Mouse (Mus musculus) midbrain, embryonic 11.5 days (tissue): Measurements from ENCODE around the gene Grip1. TPM values are rescaled to one million over a fixed set of nuclear protein-coding genes. Genes with fewer than 3 reads are reported as not detected.

Experiments used
- ATAC-seq: fragments of 200-750 bp; cut with Nextera tagmentation; 2 replicates; pipeline ENCODE4 v1.8.0; 2017; ENCODE audit warnings: moderate TSS enrichment, moderate library complexity; ENCODE audit not compliant: low FRiP score
- DNase-seq: peaks from one replicate; pipeline ENCODE4 v3.0.0; 2015; ENCODE audit warnings: low spot score; ENCODE audit errors: missing footprints
- H3K27ac ChIP-seq: fragments of 300-500 bp; sonication (generic); 2 replicates; pipeline ENCODE4 v1.5.1; 2014; ENCODE audit warnings: low read depth, low read length
- H3K27me3 ChIP-seq: fragments of 300-500 bp; sonication (generic); 2 replicates; pipeline ENCODE4 v1.6.1; 2014; ENCODE audit warnings: mild to moderate bottlenecking, low read length, moderate library complexity, mixed read lengths; ENCODE audit not compliant: control insufficient read depth, insufficient read depth
- H3K36me3 ChIP-seq: fragments of 300-500 bp; sonication (generic); 2 replicates; pipeline ENCODE4 v1.6.1; 2014; ENCODE audit warnings: mild to moderate bottlenecking, low read length, moderate library complexity, mixed read lengths; ENCODE audit not compliant: control insufficient read depth, insufficient read depth
- H3K4me1 ChIP-seq: fragments of 300-500 bp; sonication (generic); 2 replicates; pipeline ENCODE4 v1.6.1; 2014; ENCODE audit warnings: low read length; ENCODE audit not compliant: control insufficient read depth, insufficient read depth
- H3K4me2 ChIP-seq: fragments of 300-500 bp; sonication (generic); 2 replicates; pipeline ENCODE4 v1.6.1; 2014; ENCODE audit warnings: mild to moderate bottlenecking, moderate library complexity
- H3K4me3 ChIP-seq: fragments of 300-500 bp; sonication (generic); 2 replicates; pipeline ENCODE4 v1.5.1; 2014; ENCODE audit warnings: low read depth, low read length
- H3K9ac ChIP-seq: fragments of 300-500 bp; sonication (generic); 2 replicates; pipeline ENCODE4 v1.6.1; 2014; ENCODE audit warnings: low read length
- H3K9me3 ChIP-seq: fragments of 300-500 bp; sonication (generic); 2 replicates; pipeline ENCODE4 v1.6.1; 2016; ENCODE audit warnings: low read length; ENCODE audit not compliant: control insufficient read depth
- WGBS: fragments of 180-500 bp; shearing (Covaris S2); extraction: QIAGEN DNeasy Blood & Tissue Kit; methylation state at CpG from one replicate; pipeline ENCODE4 v1.1.7; 2014; 5-methylcytosine and 5-hydroxymethylcytosine counted together
- polyA plus RNA-seq: library from polyadenylated mRNA; unstranded; fragments of >200 nt; fragmentation: Nextera tagmentation; extraction: Ambion mirVana; gene quantifications from 2 replicates; pipeline ENCODE4 v1.2.1, GENCODE M21; 2014

The Grip1 gene
- polyA plus RNA-seq, 1 experiment from 2014 or later: 8.5 TPM

GRCm38 (mm10) chr10:119610279-119610895 is 156.8 kb downstream of the Grip1 start:
- no peak overlapping the region for H3K9ac ChIP-seq
- H3K27ac ChIP-seq: no peak overlapping the region
- DNase-seq: peak; percentile 86
- no peak for ATAC-seq
- H3K36me3 ChIP-seq: no peaks in the 10 kb centered on the region
- no peaks in the 10 kb centered on the region for H3K9me3 ChIP-seq
- no peaks in the 10 kb centered on the region for H3K27me3 ChIP-seq
- H3K4me2 ChIP-seq: no peak overlapping the region
- H3K4me1 ChIP-seq: peaks cover 5% of the 10 kb centered on the region; the same call in 1 of the 2 replicates
- H3K4me3 ChIP-seq: no peak overlapping the region
- 73% methylated on average over 9 of the region's 9 CpGs for WGBS

GRCm38 (mm10) chr10:119612034-119612433 is 158.4 kb downstream of the Grip1 start:
- no peak for DNase-seq
- Histone ChIP-seq H3K9me3 (no peaks in the 10 kb centered on the region), H3K4me3 (no peak overlapping the region), H3K27ac (no peak overlapping the region), H3K4me2 (no peak overlapping the region), H3K9ac (no peak overlapping the region), H3K36me3 (no peaks in the 10 kb centered on the region), H3K27me3 (no peaks in the 10 kb centered on the region), H3K4me1 (peaks cover 8% of the 10 kb centered on the region; the same call in 1 of the 2 replicates)
- ATAC-seq: no peak
- 86% methylated on average over 5 of the region's 5 CpGs for WGBS

- no peak overlapping the region for H3K4me3 ChIP-seq
- H3K27ac ChIP-seq: no peak overlapping the region
- H3K9ac ChIP-seq: no peak overlapping the region
- WGBS: 42% methylated on average over 7 of the region's 7 CpGs
- H3K27me3 ChIP-seq: no peaks in the 10 kb centered on the region
- no peaks in the 10 kb centered on the region for H3K9me3 ChIP-seq
- ATAC-seq: 0 out of 2 replicates have a peak, but pooled peaks have one; percentile 34
- H3K4me2 ChIP-seq: no peak overlapping the region
- peaks cover 8% of the 10 kb centered on the region; the same call in 1 of the 2 replicates for H3K4me1 ChIP-seq
- no peak for DNase-seq
- H3K36me3 ChIP-seq: no peaks in the 10 kb centered on the region
Observed at GRCm38 (mm10) chr10:119614726-119615125, 161.1 kb downstream of the Grip1 start.

GRCm38 (mm10) chr10:119615240-119615885 is 161.7 kb downstream of the Grip1 start:
- Histone ChIP-seq H3K4me3 (no peak overlapping the region), H3K36me3 (no peaks in the 10 kb centered on the region), H3K9me3 (no peaks in the 10 kb centered on the region), H3K27ac (no peak overlapping the region), H3K27me3 (no peaks in the 10 kb centered on the region), H3K4me1 (peaks cover 8% of the 10 kb centered on the region; the same call in 1 of the 2 replicates), H3K9ac (no peak overlapping the region), H3K4me2 (no peak overlapping the region)
- WGBS: 69% methylated on average over 14 of the region's 14 CpGs
- DNase-seq (peak; percentile 84), ATAC-seq (peak; percentile 81)

GRCm38 (mm10) chr10:119616078-119616477 is 162.4 kb downstream of the Grip1 start:
- 82% methylated on average over 3 of the region's 3 CpGs for WGBS
- Histone ChIP-seq H3K9ac (no peak overlapping the region), H3K4me2 (no peak overlapping the region), H3K4me1 (peaks cover 8% of the 10 kb centered on the region; the same call in 1 of the 2 replicates), H3K9me3 (no peaks in the 10 kb centered on the region), H3K4me3 (no peak overlapping the region), H3K27me3 (no peaks in the 10 kb centered on the region), H3K27ac (no peak overlapping the region), H3K36me3 (no peaks in the 10 kb centered on the region)
- no peak for DNase-seq
- ATAC-seq: no peak

GRCm38 (mm10) chr10:119628656-119629055 is 175.0 kb downstream of the Grip1 start:
- H3K27ac ChIP-seq: no peak overlapping the region
- H3K36me3 ChIP-seq: no peaks in the 10 kb centered on the region
- DNase-seq (no peak), ATAC-seq (no peak)
- no peak overlapping the region for H3K4me3 ChIP-seq
- no peaks in the 10 kb centered on the region for H3K27me3 ChIP-seq
- H3K4me1 ChIP-seq: no peaks in the 10 kb centered on the region
- no peak overlapping the region for H3K4me2 ChIP-seq
- no peak overlapping the region for H3K9ac ChIP-seq
- 79% methylated on average over 4 of the region's 4 CpGs for WGBS
- H3K9me3 ChIP-seq: no peaks in the 10 kb centered on the region

GRCm38 (mm10) chr10:119630401-119630800 is 176.8 kb downstream of the Grip1 start:
- H3K27ac ChIP-seq: no peak overlapping the region
- H3K9ac ChIP-seq: no peak overlapping the region
- no peak overlapping the region for H3K4me2 ChIP-seq
- no peaks in the 10 kb centered on the region for H3K27me3 ChIP-seq
- no peaks in the 10 kb centered on the region for H3K4me1 ChIP-seq
- no peak overlapping the region for H3K4me3 ChIP-seq
- no peak for ATAC-seq
- H3K36me3 ChIP-seq: no peaks in the 10 kb centered on the region
- WGBS: 84% methylated on average over 5 of the region's 5 CpGs
- DNase-seq: no peak
- H3K9me3 ChIP-seq: no peaks in the 10 kb centered on the region

GRCm38 (mm10) chr10:119631966-119632365 is 178.3 kb downstream of the Grip1 start:
- Histone ChIP-seq H3K4me1 (no peaks in the 10 kb centered on the region), H3K4me3 (no peak overlapping the region), H3K27ac (no peak overlapping the region), H3K9ac (no peak overlapping the region), H3K9me3 (no peaks in the 10 kb centered on the region), H3K36me3 (no peaks in the 10 kb centered on the region), H3K27me3 (no peaks in the 10 kb centered on the region), H3K4me2 (no peak overlapping the region)
- WGBS: 89% methylated on average over 9 of the region's 9 CpGs
- no peak for ATAC-seq
- no peak for DNase-seq

- Histone ChIP-seq H3K9ac (no peak overlapping the region), H3K4me3 (no peak overlapping the region), H3K9me3 (no peaks in the 10 kb centered on the region), H3K4me2 (no peak overlapping the region), H3K36me3 (no peaks in the 10 kb centered on the region), H3K27me3 (no peaks in the 10 kb centered on the region), H3K27ac (no peak overlapping the region), H3K4me1 (no peaks in the 10 kb centered on the region)
- 77% methylated on average over 6 of the region's 6 CpGs for WGBS
- DNase-seq (no peak), ATAC-seq (no peak)
Observed at GRCm38 (mm10) chr10:119634544-119634943, 180.9 kb downstream of the Grip1 start.
